Mouse (Mus musculus): ENCODE measurements at regions not wholly inside any gene's neighbourhood (a gene's known extent, or its start where the extent isn't known, plus 50 kb on each side); places are given as distances from the start of the nearest gene placed in this dataset.

DNA sequence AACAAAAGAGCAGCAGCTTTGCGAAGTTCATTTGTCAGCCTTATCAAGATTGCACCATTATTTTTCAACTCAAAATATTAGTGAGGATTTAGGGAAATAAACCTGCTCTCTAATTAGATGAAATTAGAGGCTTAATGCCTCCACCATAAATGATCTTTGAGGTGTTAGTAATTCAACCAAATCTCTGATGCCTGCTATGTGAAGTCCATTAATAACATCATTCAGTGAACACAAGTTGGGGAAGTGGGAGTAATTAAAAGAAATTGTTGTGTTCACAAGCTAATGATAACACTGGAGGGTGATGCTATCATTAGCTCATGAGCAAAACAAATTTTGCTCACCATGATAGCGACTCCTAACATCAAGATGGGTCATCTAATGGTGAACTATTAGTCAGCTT lies 246.0 kb downstream of the Ttc6 start:
- no peak for DNase-seq

DNA sequence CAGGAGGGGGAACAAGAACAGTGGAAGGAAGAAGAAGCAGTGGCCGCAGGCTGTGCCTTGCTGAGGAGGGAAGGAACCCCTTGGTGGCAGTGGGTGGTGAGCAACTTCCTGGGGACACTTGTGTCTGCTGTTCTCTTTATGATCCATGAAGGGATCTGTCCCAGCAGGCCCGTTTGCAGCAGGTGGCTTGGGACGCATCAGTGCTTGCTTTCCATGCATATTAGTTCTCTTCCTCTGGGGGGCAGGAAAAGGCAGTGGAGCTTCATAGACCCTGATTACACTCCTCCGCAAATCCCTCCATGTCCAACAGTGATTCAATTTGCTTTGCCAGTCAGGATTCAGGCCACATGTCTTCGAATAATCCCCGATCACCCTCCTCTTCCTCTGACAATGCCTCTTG lies 259.9 kb downstream of the Ttc6 start:
- DNase-seq: no peak

DNA sequence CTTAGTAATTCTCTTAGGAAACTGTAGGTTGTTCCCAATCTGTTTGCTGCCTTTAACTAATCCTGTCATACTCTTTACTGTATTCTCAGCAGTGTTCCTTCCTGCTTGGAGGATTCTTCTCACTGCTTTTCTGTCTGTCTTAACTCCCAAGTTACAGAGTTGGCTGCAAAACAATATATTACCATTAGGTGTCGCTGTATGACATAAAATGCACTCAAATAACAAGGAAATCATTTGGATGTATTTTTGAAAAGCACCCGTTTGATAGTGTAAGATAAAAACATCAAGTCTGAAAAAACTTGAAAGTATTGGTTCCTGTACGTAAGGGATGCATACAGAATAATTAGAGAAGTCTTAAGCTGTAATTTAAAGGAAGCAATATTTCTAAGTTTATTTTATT lies 261.8 kb downstream of the Ttc6 start:
- no peak for DNase-seq

DNA sequence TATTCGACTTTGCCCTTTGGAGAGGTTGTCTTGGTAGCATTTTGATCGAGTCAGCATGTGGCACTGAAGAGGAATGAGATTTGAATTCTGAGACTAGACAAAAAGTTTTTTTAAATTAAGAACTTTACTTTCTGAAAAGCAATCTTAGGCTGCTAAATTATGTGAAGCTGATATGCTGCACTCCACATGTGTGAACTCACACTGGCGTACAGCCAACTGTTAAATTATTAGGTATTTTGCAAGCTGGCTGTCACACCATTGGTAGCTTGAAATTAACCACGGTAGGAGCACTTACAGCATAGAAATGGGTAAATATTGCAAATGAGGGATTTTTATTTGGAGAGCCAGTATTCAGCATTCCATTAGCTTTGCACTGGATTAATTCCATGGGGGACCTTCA lies 278.9 kb downstream of the Ttc6 start:
- DNase-seq: no peak

DNA sequence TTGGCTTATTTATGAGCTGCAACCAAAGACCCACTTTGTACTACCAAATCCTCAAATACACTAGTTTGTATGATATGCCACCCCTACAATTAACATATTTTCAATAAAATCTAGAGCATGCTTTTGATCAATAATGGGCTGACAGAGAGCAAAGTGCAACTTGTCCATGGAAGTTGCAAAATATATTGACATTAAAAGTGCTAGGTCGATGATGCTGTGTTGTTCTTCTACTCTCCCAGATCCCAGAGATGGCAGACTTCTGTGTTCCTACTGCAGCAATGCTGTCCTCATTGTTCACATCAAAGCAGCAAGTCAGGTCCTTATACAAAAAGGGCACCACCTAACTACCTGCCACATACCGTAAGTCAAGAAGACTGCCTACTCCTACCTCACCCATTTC lies 307.1 kb downstream of the Ttc6 start:
- no peak for DNase-seq

DNA sequence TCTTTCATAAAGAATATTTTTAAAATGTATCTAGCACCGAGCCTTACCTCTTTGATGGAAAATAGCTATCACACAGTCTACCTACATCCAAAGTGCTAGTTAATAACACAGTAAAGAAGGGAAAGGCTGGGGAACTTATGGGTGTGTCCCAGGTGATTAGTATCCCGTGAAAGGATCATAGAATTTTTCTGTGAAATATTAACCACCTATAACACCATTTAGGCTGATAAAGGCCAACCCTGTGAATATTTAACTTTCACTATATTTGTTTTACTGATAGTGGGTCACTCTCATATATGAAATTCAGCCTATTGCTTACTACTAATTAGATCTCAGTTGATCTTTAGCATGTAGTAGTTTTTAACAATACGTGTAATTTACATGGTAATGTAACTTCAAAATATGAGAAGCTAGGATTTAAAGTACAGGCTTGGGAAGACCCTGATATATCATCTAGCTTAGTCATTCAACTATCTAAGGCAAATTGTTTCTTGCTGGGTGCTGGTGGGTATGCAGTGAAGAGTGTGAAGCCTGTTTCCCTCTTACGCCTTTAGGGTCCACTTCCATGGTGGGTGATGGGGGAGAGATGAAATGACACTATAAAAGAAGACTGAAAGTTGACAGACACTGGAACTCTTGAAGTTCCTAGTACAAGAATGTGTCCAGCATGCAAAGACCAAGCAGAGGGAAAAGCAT lies 320.6 kb upstream of the Sstr1 start:
- DNase-seq: no peak

DNA sequence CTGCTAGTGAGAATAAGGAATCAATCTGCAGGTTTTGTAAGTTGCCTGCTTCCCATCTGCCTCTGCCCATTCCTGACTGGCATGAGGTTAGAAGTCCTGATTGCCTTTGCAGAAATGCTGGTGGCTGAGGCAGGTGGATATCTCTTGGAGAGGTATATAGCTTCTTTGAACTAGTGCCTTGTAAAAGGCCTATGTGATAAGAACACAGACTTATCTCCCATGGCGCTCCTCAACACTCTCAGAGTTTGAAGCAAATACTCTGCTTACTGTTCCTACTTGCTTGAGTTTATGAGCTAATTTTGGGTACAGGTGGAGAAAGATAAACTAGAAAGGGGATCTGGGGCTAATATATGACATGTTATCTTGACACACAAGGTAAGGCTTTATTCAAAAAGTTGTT lies 320.0 kb upstream of the Sstr1 start:
- no peak for DNase-seq

DNA sequence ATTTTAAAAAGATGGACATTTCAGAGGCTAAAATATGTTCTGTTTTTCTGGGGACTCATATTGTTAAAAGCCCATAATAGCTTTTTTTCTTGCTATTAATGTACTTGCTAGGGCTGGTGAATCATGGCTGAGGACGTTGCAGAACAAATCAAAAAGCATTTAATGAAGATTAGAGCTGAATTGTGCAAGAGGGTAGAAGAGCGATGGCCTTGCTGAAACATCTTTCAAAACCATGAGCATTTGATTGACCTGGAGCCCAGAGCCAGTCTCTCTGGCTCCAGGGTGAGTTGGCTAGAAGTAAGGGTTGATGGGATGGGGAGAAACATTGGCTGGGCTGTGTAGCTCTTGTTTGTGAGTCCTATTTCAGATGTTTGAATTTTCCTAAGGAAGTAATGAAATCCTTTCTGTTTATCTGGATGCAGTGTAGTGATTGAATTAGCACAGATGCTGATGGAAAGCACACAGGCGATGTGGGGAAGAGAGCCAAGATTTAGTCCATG lies 313.8 kb upstream of the Sstr1 start:
- peak; percentile 55 for DNase-seq

DNA sequence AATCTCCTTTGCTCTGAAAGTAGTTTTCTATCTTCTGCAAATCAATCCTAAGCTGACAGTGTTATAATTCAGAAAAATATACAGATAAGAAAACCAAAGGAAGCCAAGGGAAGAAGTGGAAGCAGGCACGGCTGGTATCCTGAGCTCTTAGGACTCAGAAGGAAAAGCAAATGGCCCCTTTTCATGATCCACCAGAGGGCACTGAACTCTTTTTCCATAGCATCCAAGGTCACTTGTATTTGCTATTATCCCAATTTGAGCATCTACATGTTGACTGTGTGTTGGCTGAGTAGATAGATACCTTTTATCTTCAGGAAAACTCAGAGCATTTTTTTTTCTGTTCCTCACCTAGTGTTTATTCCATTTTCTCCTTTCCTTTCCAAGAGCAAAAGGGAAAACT lies 306.9 kb upstream of the Sstr1 start:
- DNase-seq: no peak

DNA sequence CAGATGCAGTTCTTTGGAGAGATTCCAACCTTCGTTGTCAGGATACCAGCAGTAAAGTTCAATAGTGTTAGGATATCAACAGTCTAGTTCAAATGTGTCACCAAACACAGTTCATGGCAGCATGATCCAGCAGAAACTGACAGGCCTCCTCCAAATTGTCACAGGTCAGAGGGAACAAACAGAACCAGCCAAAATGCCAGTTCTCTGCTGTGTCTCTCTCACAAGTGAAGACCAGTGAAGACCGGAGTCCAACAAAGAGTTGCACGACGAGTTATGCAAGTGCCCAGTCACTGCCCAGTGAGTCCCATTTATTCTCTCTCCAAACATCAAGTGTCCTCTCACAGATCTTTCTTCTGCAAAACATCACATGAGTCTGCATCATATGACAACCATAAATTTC lies 293.4 kb upstream of the Sstr1 start:
- DNase-seq: no peak

DNA sequence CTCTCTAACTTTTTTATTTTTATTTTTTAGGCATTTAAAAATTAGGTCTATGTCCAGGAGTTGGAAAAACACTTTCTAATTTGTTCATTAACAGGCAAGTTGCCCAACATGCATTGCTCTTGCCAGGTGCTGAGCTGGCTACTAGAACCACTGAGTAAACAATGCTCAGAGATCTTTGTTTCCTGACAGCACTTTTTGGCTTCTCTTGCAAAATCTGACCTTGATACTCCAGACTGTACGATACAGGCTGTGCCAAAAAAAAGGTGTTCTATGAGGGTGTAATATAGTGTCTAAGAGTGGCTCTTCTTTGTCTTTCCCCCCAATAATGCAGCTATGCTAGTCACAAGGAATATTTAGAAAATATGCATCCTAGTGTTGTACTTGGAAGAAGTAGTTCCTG lies 289.5 kb upstream of the Sstr1 start:
- DNase-seq: no peak

DNA sequence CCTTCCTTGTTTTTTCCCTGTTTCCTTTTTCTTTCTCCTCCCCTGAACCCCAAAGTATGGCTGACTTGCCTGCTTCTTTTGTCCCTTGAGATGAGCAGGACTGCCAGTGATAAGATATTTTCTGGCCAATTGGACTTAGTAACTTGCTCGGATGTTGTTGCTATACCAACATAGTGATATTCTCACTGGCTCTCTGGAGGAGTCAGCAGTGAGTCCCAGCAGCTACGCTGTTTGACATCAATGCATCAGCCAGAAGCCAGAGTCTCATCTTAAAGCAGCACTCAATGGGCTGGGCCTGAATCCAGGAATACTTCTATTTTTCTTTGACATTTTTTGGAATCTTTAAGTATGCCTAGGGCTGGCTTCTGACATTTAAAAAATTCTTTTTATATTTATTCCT lies 287.1 kb upstream of the Sstr1 start:
- no peak for DNase-seq

DNA sequence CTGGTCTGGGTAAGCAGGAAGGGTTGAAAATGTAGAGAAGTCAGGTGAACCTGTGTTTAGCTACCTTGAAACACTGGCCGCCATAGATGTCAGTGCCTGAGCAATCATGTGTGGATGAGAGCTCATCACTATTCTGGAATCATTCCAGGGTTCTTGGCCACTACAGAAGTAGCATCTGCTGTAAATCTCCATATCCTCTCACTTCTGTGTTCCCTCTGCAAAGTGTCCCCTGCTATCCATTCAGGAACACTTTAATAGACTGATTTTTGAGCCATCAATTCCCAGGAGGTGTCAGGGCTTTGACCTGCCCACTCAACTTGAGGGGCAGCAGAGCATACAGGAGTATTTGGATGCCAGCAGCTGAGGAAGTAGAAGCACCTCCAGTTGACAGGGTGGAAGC lies 284.7 kb upstream of the Sstr1 start:
- DNase-seq: no peak

DNA sequence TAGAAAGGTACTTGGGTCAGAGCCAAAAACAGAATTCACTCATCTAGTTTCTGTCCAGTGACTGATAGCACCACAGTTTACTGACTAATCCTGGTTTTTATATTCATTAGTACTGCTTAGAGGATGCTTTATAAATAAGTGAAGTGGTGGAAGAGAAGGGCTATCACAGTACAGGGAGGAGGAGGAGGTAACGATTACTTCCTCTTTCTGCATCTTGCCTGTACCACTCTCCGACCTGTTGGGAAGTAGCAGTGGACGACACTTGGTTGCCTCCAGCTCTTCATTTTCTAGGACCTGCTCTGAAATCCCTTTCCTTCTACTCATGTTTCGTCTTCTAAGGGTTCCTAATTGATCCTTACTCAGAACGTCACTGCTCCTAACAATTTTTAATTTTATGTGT lies 283.5 kb upstream of the Sstr1 start:
- no peak for DNase-seq

DNA sequence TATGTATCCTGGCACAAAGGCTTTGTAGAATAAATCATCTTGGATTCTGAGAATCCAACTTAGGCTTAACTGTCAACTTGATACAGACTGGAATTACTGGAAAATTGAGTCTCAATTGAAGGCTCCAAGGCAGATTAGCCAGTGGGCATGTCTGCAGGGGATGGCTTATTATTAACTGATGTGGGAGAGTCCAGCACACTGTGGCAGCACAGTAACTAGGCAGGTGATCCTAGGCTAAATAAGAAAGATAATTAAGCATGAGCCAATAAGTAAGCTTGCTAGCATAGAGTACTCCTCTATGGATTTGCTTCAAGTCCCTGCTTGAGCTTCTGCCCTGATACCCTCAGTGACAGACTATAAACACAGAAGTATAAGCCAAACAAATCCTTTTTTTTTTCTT lies 279.7 kb upstream of the Sstr1 start:
- DNase-seq: no peak

DNA sequence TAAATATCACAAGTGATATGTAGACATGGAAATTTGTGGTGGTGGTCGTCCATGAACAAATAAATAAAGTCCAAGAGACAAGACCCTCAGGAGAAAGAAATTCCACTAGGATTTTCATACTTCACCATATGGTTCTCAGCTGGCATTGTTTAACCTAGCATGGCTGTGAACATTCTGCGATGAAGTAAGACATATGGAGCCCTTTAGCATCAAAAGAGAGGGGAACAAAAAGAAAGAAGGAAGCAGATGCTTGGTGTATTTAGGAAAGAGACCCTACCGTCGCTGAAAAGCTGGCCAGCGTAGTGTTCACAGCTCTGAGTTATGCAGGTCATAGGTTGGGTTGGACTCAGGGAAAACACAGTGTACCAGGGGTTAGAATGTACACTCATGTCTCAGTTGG lies 261.7 kb upstream of the Sstr1 start:
- DNase-seq: no peak

DNA sequence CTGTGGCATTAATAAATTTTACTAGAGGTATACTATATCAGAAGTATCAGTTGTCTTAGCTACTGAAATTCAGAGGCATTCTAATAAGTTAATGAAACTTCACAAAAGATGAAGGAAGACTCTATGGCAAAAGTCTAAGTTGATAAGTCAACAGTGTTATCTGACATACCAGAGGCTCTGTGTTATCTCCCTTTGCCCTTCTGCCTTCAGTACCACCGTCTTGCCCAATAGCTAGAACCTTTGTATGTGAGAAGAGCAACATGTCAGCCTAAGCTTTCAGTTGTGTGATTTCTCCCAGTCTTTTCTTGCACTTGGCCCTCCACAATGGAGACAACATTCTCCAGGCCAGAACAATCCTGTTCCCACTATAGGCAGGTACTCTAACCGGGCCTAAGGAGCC lies 253.0 kb upstream of the Sstr1 start:
- DNase-seq: no peak

DNA sequence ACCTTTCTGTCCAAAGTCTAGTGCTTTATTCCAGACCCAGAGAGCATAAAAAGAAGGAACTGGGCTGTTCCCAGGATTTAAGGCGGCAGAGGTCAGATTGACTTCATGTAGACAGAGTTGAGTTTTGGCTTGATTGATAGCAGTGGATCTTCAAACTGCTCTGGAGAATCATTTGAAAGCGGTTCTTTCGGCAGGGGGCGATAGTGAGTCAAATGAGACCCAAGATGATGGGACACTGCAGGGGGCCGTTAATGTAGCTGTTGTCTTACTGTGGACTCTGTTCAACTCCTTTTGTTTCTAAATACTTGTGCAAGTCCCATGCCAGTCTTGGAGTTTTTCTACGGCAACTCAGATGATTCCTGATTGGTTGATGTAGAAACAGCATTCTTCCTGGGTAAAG lies 251.4 kb upstream of the Sstr1 start:
- no peak for DNase-seq

DNA sequence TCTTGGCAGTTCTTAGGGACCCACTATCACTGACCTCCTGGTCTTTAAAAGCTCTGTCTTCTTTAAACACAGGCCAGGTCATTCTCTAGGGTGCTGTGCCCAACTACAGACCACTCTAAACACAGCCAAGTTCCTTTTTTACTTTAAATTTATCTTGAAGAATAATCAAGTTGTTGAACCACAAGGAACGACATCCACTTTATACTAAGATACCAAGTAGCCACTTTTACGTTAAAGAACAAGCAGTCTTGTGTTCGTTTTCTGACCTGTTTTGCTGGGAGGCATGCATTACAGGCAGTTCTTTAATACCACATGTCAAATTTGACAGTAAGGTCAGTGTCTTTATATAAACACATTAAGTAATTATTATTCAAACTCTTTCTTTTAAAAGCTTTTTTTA lies 242.4 kb upstream of the Sstr1 start:
- DNase-seq: no peak

DNA sequence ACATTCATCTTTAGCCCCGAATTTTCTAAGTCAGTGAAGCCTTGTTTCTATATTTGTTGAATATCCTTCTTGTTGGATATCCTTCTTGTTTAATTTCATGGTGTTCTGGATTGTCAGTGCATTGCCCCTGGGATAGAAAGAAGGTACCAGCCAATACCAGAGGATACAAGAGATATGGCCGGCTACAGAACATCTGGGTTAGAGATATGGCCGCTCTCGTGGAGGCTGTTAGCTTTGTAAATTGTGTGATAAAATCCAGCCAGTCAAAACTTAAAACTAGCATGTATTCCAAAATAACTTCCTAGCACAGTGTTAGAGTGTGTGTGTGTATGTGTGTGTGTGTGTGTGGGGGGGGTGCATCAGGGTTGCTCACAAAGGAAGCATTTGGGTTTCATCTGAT lies 241.4 kb upstream of the Sstr1 start:
- no peak for DNase-seq

DNA sequence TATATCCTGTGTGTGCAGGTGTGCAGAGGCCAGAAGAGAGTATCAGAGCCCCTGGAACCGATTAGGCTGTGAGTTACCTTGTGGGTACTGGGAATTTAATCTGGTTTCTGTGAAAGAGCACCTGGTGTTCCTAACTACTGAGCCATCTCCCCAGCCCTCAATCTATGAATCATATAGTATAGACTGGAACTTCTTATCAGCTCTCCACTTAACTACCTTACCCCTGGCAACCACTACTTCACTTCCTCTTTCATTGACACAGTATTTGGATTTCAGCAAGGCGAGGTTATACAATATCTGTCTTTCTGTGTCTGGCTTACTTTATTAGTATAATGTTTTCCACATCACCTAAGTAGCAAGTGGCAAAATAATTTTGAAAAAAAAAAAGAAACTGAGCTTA lies 239.1 kb upstream of the Sstr1 start:
- DNase-seq: no peak

All from gastrocnemius, postnatal 25 days (tissue).